Mouse (Mus musculus) megakaryocyte, adult 5-6 weeks (primary cell): ENCODE measurements at regions not wholly inside any gene's neighbourhood (a gene's known extent, or its start where the extent isn't known, plus 50 kb on each side); places are given as distances from the start of the nearest gene placed in this dataset.

Source experiments
- ATAC-seq: 2 replicates; pipeline ENCODE4 v1.8.0; 2016; ENCODE audit warnings: mild to moderate bottlenecking, inconsistent platforms; ENCODE audit not compliant: poor library complexity, severe bottlenecking

- ATAC-seq: no peak
Observed at GRCm38 (mm10) chr17:63575316-63576007, 75.6 kb upstream of the Fbxl17 start.

- no peak for ATAC-seq
Observed at GRCm38 (mm10) chr17:63582870-63583269, 83.1 kb upstream of the Fbxl17 start.

GRCm38 (mm10) chr17:63607021-63607751 lies 107.4 kb upstream of the Fbxl17 start:
- ATAC-seq: no peak

GRCm38 (mm10) chr17:63622726-63623125 lies 122.9 kb upstream of the Fbxl17 start:
- no peak for ATAC-seq

- ATAC-seq: no peak
Observed at GRCm38 (mm10) chr17:63637598-63637997, 137.8 kb upstream of the Fbxl17 start.

GRCm38 (mm10) chr17:63644390-63644789 lies 144.6 kb upstream of the Fbxl17 start:
- no peak for ATAC-seq

- ATAC-seq: no peak
Observed at GRCm38 (mm10) chr17:63657687-63658086, 157.9 kb upstream of the Fbxl17 start.

- ATAC-seq: no peak
Observed at GRCm38 (mm10) chr17:63660841-63661481, 161.1 kb upstream of the Fbxl17 start.

- no peak for ATAC-seq
Observed at GRCm38 (mm10) chr17:63661584-63661983, 161.8 kb upstream of the Fbxl17 start.

- ATAC-seq: no peak
Observed at GRCm38 (mm10) chr17:63662251-63662650, 162.4 kb upstream of the Fbxl17 start.

GRCm38 (mm10) chr17:63676791-63677190 lies 177.0 kb upstream of the Fbxl17 start:
- no peak for ATAC-seq

GRCm38 (mm10) chr17:63677996-63678657 lies 178.3 kb upstream of the Fbxl17 start:
- no peak for ATAC-seq

GRCm38 (mm10) chr17:63680479-63680878 lies 180.7 kb upstream of the Fbxl17 start:
- ATAC-seq: no peak

GRCm38 (mm10) chr17:63683345-63683744 lies 179.5 kb upstream of the Fer start:
- ATAC-seq: no peak

- ATAC-seq: peak; percentile 47
Observed at GRCm38 (mm10) chr17:63684026-63684425, 178.8 kb upstream of the Fer start.

- ATAC-seq: no peak
Observed at GRCm38 (mm10) chr17:63685956-63686355, 176.9 kb upstream of the Fer start.

GRCm38 (mm10) chr17:63686361-63686760 lies 176.5 kb upstream of the Fer start:
- ATAC-seq: no peak

- no peak for ATAC-seq
Observed at GRCm38 (mm10) chr17:63689291-63689690, 173.6 kb upstream of the Fer start.

- ATAC-seq: no peak
Observed at GRCm38 (mm10) chr17:63690829-63691689, 171.8 kb upstream of the Fer start.

- ATAC-seq: no peak
Observed at GRCm38 (mm10) chr17:63691690-63691968, 171.2 kb upstream of the Fer start.

GRCm38 (mm10) chr17:63693274-63693673 lies 169.6 kb upstream of the Fer start:
- no peak for ATAC-seq
